Mouse (Mus musculus) E14TG2a.4 (cell line): ENCODE measurements around the gene Nr2f2.

ENCODE experiments used
- CTCF ChIP-seq: conservative IDR thresholded peaks from 2 replicates; pipeline ENCODE4 v1.5.1; 2014; ENCODE audit warnings: low read length
- NANOG ChIP-seq: IDR thresholded peaks from 2 replicates; pipeline ENCODE4 v1.6.1; 2014; ENCODE audit warnings: borderline replicate concordance, low read length, mixed read lengths

DNA sequence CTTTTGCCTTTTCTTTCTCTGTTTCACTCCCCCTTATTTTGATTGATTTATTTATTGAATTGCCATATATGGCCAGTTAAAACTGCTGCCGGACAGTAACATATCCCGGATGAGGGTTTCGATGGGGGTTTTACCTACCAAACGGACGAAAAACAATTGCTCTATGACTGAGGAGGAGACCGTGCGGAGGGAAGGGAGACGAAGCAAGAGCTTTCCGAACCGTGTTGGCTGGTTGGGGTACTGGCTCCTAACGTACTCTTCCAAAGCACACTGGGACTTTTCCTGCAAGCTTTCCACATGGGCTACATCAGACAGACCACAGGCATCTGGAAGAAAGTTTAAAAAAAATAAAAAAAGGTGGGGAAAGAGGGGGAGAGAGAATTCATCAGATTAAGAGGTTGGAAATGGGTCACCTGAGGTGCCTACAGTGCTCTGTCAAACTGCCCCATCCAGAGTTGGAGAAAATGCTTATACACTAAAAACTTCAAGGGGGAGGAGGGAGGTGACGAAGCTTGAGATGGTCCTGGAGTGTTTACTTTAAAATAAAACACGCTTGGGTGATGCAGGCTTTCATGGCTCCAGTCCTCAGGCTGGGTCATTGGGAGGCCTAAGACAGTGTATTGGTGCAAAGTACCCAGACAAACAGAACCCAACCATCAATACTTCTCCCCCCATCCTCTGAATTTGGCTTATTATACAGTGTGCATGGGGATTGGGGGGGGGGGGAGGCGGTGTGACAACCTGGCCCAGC is 11.8 kb downstream of the Nr2f2 start:
- TF ChIP-seq CTCF (no peak), NANOG (no peak)
